Mouse (Mus musculus): ENCODE results near the gene Fxyd4.
A peak's percentile ranks its signal among the peaks of the same experiment; 100 is the strongest.

The Fxyd4 gene

DNA sequence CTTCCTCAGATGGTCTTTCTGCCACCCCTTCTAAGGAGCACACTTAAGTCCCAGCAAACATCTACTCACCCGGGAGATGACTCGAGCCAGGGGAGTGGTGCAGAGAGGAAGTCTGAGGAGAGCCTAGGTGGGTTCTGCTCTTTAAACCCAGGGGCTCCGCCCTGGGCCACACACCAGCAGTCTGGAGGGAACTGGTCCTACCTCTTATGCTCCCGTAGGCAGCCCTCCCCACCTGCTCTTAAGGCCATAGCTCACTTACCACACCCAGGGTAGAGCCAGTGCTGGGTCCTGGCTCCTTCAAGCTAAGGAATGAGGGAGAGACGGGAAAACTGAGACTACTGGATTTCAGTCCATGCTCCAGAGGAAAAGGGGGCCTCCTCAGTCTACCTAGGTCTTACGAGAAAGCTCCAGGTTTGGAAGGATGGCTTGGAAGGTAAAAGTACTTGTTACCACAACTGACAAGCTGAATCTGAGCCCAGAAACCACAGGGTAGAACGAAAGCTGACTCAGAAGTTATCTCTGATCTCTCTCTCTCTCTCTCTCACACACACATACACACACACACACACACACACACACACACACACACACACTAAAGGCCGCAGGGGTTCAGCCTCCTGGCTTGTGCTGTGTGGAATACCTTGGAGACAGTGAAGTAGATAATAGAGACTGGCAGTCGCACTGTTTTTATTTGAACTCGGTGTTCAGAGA, at the start of gene Fxyd4:
Gene Fxyd4, minus strand, starts transcription at position 471 of the 711 bp plus-strand sequence.
- peak; percentile 28 for DNase-seq

DNA sequence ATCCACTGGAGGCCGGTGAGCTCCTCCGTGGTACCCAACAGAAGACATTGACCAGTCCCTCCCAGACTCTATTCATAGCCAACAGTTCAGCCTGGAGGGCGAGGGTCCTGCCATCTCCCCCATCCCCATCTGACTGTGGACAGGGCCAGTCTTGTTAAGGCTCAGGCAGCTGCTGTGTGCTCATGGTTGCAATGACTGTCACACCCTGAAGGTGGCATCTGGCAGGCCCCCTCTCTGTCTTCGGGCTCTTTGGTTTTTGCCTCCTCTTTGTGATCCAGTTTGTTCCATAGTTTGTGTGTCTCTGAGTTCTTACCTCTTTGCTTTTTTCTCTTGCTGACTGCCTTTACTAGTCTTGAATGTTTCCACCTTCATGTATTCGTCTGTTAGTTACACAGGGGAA, 49.7 kb upstream of the Fxyd4 start:
- no peak for DNase-seq

DNA sequence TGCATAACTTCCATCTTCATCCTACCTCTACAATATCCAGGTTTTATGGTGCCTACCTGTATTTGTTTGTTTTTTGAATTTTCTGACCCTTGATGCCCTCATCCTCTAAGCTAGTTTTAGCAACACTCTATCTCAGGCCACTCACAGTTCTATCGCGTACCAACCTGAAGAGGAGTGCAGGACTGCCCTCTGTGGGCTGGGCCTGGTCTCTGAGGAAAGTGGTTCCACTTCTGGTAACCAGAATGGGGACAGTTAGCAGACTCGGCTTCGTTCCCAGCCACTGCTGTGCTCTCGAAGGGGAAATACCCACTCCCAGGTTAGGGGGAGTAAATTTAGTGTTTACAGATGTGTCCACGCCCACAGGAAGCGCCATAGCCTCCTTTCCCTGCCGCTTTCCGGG, 29.2 kb upstream of the Fxyd4 start:
- DNase-seq, result no peak

DNA sequence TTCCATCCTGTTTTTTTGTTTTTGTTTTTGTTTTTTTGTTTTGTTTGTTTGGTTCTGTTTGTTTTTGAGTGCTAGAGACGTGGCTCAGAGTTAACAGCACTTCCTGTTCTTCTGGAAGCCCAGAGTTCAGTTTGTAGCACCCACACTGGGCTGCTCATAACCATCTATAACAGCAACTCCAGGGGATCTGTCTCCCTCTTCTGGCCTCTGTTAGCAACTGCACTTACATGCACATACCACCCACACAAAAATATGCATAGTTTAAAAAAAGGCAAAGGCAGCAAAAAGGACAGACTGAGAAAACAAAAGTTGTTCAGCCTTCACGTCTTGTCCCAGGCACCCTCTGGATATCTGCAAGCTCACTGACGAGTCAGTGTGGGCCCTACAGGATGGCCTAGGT, 25.7 kb upstream of the Fxyd4 start:
- no peak for DNase-seq

DNA sequence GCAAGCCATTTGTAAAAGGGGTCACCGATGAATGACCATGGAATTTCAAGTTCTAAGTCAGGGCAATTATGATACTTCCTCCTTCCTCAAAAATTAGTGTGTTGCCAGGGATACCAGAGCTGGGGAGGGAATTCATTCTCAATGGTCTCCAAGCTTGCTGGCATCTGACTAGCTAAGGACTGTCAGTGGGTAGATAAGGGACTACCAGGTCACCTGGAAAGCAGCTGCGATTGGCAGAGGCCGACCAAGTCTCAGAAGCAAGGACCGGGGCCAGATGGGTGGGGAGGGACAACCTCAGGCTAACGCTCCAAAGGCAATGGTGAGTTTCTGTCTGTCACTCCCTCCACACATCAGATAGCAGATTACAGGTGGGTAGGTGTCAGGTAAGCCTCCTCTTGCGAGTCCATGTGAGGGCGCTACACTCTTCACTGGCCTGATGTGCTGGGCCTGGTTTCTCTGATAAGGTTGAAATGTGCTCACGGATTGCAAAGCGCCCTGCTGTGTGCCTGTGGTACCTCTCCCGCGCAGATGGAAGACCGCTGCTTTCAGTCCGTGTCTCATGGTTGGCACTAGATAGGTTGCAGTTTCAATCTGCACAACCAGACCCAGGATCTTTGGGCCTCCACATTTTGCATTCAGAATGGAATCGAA, 19.5 kb upstream of the Fxyd4 start:
- no peak for DNase-seq

DNA sequence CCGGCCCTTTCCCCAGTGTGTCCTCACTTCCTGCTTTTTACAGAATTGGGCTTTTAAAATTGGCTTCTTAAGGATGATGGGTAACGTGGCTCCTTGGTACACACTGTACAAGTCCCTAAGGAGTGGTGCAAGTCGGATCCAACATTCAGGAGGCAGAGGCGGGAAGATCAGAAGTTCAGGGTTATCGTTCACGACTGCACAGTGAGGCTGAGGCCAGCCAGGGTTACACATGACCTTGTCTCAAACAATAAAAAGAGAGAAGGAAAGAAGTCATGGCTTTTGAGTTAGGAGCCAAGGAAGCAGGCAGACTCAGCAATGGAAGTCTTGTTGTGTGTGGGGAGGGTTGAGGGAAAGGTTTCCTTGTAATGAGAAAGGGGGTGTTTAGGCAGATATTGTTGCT, 18.7 kb upstream of the Fxyd4 start:
- DNase-seq, result no peak

DNA sequence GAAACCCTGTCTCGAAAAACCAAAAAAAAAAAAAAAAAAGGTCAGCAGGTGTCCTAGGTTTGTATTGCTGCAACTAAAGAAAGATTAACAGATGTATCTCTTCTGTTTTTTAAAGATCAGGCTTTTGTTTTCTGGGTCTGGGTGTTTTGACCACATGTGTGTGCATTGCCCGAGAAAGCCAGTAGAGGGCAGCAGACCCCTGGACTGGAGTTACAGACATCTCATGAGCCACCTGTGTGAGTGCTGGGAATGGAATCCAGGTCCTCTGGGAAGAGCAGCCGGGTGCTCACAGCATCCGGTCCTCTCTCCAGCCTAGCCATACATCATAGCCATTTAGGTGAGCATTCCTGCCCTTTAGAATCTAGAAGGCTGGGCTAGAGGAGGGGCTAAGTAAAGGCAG, 14.8 kb upstream of the Fxyd4 start:
- DNase-seq, result no peak

DNA sequence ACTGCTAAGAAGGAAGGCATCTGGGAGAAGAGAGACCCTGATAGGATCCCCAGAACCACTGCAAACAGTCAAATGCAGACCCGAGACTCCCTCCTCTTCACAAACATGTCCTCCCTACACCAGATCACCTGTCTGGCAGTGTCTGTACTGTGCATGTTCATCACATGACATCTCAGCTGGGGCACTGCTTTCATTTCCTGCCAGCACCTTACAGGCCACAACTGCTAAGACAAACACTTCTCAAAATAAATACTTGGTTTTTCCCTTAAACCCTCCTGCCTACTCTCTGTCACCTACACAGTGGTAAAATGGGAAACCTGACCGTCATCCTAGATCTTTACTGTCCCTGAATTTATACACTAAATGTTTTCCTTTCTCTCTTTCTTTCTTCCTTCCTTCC, 6.4 kb upstream of the Fxyd4 start:
- DNase-seq, result no peak

DNA sequence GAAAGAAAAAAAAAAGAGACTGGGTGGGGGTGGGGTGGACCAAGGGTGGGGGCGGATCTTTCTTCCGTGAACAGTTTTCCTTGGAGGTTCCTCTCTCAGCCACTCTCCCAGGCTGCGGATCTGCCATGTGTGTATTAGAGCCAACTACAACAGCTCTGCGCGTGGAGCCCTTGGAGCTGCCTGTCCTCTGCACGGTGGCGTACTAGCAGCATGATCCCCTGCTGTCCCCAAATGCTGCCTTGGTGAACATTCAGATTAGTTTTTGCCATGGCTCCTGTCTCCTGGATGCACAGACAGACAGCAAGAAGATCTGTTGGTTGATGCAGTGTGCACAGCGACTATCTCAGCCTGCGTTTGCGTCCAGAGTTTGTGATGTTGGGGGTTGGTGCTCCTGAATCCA, 5.3 kb upstream of the Fxyd4 start:
- no peak for DNase-seq

DNA sequence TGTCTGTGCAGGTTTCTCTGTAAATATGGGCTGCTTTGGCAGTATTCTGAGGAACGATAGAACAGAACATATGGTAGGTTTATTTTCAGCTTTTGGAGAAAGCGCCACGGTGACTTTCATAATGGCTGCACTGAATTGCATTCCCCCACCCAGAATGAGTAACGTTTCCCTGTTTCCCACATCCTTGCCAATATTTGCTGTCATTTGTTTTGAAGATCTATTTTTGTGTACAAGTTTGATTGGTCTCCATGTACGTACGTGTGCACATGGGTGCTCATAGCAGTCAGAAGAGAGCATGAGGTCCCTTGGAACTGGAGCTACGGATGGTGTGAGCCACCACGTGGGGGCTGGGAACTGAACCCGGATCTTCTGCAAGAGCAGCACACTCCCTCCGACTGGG, 1.5 kb upstream of the Fxyd4 start:
- no peak for DNase-seq

DNA sequence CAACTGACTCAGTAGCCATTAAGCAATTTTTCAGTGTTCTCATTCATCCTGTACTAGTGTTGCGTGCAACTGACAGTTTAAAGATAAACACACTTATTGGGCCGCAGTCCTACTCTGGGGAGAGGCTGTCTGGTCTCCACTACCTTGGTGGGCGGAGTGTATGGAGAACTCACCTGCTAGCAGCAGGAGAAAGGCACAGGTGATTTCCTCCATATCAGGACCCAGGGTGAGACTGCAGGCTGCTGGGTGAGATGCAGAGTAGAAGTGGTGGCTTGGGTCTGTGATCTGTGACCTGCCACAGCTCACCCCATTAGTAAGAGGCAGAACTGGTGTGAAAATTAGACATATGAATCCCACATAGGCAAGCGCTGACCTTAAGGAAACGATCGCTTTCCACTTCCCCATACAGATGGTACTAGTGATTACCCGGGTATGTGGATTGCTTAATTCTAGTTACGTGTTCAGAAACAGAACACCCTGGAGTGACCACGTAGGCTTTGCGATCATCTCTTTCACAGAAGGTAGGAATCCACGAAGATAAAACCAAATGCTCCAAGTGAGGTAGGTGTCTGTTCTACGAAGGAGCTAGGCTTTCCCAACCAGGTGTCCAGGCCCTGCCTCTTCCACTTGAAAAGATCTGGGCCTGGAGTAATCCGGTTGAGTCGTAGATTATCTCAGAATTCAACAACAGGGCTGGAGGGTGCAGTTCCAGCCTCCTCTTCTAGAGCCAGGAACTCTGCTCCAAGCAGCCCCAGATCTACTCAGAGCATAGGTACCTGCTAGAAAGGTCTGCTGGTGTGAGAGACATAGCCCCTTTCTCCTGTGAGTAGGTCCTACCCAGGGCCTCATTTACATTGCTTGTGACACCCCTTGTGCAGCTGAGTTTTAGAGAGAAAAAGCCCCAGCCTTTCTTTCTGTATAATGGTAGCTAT, 1.5 kb downstream of the Fxyd4 start:
- no peak for DNase-seq

DNA sequence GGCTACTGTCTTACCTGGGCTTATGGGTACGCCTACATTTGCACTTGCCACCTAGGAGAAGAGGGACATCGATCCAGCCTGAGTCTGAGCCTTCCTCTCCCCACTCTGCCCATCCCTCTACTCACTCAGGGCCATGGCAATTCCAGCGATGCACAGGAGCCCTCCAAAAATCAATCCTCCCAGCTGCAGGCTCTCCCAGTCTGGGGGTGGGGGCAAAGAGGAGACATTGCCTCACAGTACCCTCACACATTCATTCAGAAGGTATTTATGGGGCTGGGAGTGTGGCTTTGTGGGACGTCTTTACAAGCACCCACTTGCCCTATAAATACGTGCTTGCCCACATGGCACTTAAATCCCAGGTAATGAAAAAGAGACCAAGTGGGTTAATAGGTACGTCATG, 3.2 kb downstream of the Fxyd4 start:
- DNase-seq, result no peak

DNA sequence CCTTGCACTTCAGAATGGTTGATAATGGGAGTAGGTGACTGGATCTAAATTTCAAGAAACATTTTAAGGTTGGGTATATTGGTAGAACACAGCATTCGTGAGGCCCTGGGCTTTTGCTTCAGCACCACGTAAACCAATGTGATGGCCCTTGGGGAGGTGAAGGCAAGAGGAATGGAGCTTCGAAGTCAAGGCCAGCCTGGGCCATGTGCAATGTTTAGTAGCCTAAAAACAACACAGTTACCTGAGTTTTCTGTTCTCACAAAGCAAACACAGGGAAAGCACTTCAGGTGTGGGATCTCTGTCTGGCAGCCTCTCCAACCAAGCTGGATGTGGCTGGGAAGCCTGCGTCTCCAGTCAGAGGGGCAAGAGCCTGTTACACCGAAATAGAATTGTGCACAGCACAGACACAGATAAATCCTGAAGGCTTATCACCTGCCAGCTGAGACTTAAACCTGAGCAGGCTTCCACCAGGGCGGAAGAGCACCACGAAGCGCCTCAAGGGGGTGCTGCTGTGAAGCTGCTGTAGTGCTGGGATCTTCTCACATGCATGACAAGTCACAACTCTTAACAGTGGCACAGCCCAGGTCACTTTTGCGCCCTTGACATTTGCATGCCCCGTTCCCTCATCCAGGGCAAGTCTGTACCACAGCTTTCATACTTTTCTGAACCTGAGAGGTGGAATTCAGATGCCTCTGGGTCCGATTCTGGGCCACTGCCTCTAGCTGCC, 5.0 kb downstream of the Fxyd4 start:
- peak; percentile 32 for DNase-seq

DNA sequence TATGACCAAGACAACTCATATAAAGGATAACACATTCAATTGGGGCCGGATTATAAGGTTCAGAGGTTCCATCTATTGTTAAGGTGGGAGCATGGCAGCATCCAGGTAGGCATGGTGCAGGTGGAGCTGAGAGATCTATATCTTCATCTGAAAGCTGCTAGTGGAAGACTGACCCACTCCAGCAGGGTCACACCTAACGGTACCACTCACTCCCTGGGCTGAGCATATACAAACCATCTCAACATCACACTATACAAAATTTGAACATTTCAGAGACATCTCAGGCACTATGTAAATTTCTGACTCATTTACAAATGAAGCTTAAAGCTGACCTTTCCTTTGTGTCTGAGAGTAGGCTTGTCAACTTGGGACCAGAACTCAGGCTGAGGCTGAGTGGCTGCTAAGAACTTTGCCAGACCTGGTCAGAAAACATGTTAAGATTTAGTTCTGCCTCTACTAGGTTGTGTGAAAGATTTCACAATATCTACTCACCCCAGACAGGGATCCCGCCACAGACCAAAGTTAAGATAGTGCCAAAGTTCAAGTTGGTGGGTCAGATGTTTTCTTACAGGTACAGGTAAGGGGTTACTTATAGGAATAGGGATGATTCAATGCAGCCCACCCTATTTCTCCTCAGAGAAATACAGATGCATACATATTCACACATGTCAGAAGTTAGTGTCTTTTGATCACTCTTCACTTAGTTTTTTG, 7.4 kb downstream of the Fxyd4 start:
- DNase-seq, result no peak

DNA sequence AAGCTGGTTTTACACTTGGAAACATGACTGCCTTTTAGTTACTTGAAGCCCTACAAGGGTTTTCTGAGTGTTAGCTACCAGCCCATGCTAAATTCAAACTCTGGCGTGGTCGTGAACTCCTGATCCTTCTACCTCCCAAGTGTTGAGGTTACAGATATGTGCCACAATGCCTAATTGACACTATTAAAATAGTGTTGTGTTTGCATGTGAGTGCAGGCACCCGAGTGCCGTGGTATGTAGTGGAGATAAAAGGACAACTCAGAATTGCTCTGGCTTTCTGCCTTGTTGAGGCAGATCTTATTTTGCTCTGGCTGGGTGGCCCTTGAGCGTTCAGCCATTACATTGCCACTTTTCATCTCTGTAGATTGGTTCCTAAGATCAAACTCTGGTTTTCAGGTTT, 8.7 kb downstream of the Fxyd4 start:
- DNase-seq, result no peak

DNA sequence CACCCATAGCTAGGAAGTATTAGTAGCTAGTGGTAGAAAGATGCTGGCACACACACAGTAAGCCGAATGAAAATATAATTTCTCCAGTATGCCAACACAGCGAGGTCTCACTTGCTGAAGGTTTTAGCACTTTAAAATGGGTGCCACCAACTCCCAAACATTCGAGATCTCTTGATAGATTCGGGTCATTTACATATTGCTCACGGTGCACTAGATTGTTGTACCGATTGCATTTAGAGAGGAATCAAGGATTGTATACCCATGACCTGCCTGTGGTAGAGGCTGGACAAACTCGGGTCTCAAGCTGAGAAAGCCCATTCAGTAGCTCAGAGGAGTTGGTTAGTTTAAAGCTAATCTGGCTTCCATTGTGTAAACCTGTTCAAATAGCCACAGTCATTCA, 9.5 kb downstream of the Fxyd4 start:
- no peak for DNase-seq

DNA sequence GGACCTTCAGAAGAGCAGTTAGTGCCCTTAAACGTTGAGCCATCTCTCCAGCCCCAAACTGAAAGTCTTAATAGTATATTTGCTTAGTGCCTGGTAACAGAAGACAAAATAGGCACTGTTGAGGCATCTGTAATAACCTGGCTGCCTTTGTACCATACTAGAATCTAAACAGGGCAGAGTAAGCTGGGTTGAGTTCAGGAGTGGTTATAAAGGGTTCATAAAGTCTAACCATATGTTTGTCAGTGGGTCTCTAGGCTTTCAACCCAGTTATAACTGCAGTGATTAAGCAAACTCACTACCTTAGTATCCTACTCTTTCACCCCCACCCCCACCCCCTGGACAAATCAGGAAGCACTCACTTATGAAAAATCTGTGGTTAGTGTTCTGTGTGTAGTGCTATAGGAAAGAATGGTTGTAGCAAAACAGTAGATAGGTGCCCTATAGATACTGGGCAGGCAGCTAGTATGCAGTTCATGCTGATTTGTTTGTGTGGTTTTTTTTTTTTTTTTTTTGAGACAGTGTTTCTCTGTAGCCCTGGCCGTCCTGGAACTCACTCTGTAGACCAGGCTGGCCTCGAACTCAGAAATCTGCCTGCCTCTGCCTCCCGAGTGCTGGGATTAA, 10.5 kb downstream of the Fxyd4 start:
- DNase-seq, result no peak

DNA sequence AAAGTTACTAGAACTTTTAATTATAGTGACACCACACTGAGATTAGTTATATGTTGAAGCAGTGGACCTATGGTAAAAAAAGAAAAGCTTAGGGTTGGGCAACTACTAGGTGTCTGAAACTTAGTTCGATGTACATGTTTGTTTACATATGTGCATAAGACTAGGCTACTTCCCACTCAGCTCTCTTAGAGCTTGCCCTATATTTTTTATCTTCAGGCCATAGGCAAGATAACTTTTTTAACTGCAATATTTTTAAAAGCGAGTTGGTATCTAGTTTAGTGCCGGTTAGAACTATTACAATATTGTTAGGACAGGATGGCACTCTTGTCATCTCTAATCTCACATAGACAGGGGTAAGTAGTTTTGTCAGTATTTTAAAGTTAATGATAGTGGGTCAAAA, 15.5 kb downstream of the Fxyd4 start:
- no peak for DNase-seq

DNA sequence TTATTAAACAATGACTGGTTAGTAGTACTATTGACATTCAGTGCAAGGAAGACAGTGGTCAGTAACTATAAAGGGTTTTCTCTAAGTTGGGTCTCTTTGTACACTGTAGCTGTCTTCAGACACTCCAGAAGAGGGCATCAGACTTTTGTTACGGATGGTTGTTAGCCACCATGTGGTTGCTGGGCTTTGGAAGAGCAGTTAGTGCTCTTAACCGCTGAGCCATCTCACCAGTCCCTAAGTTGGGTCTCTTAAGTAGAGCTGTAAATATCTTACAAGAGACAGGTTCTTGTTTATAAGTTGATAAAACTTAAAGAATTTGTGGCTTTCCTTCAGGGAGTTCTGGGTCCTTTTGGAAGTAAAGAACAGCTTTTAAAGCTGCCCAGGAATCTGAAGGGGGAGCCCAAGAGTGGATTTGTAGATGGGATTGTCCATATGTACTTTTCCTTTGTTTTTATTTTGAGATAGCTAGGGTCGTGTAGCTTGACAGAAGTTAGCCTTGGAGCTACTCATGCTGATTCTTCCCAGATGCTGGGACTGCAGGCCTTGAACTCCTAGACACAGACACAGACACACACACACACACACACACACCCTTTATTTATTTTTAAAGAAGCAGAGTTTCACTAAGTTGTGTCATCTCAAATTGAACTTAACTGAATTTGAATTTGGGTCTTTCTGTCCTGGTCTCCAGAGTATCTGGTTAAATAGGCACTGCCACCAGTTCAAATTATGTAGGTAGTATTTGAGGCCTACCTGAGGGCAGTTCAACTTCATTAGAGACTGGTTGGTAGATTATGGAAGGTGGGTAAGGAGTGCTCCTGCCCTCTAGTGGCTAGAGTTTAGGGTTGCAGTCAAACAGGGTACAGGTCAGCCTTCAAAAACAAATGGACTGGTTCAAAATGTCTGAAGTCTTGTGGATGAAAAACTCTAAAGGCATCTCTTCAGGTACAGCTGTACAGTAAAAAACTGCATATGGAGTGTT, 16.5 kb downstream of the Fxyd4 start:
- peak; percentile 47 for DNase-seq

DNA sequence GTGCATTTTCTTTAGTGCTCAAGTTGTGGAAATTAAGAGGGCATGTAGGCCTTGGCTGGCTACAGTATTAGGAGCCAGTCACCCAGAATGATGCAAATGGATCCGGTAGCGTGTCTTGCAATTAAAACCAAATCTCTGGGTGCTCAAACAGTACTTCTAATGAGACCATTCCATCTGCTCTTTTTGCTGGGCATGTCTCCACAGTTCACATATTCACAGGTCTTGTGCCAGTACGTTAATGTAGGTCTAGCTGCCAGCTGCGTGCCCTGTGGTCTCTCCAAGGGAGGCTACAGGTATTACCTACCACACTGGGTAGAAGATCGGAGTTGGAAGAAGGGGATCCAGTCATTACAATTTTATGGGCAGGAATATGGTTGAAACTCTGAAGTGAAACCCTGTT, 19.4 kb downstream of the Fxyd4 start:
- no peak for DNase-seq

DNA sequence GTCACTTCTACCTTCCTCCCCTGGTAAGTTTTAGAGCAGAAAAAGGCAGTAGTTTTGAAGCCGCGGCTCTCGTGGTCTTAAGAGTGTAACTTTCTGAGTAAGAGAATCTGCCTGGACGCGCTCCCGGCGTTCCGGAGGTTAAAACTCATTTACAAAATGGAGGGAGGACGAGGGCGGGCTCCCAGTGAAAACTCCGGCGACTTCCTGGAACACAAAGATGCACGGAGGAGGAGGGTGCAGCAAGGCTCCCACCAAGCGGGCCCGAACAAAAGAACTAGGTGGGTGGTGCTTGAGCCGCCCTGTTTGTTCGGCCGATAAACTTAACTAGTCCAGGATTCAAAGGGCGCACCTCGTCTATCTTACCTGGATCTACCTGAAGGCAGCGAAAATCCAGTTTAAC, 19.9 kb downstream of the Fxyd4 start:
- DNase-seq, result peak; percentile 84

Data from thymus, postnatal 14 days (tissue).